Mouse (Mus musculus): Measurements from ENCODE around the gene Nsd2.

Gene Nsd2

DNA sequence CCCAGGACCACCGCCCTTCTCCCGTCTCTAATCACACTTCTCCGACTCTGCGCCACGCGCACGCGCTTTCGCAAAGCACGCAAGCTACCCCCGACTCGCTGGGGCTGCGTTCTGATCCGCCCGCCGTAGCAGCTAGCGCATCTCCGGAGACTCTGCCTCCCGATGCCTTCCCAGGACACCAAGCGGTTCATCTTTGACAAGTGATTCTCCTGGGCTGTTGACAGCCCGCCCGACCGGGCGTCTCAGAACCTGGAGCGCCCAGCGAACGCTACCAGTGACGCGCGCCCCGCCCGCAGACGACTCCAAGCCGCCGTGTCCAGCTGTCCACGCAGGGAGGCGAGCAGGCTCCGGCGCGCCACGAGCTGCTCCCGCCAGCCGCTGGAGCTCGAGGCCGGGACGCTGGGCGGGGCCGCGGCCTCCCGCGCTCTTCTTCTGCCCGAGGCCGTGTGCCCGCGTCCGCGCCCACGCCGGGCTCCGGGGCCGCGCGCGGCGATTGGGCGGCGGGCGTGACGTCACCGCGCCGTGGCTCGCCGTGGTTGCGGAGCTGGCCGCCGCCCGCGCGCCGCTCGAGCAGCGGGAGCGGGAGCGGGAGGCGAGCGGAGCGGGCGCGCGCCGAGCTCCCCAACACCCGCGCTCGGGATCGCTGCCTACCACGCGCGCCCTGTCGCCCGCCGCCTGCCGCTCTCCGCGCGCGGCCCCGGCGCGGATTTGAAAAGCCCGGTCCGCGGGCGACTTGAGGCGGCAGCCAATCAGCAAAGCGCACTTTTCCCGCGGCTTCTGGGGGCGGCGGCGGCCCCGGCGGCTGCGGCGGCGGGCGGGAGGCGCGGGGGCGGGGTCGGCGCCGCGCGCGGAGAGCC is at the start of gene Nsd2:
Gene Nsd2 (plus strand): TSS at position 850 of the 857 bp plus-strand sequence.
- peak; percentile 74 for DNase-seq (ENCODE audit: low spot score)

DNA sequence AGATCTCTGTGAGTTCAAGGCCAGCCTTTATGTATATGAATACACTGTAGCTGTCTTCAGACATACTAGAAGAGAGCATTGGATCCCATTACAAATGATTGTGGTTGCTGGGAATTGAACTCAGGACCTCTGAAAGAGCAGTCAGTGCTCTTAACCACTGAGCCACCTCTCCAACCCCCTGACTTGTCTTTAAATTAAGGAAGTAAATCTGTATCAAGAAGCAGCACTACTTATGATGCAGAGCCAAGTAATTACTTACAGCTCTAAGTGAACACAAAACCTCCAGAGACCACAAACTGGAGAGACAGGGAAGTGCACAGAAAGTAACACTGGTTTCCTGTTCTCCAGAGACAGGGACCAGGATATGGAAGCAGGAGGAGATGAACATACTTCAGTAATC is 43.3 kb upstream of the Nsd2 start:
- no peak for DNase-seq (ENCODE audit: low spot score)

- DNase-seq (ENCODE audit: low spot score) = no peak
These were observed 38.6 kb upstream of the Nsd2 start for GRCm38 (mm10) chr5:33781964-33782344.

DNA sequence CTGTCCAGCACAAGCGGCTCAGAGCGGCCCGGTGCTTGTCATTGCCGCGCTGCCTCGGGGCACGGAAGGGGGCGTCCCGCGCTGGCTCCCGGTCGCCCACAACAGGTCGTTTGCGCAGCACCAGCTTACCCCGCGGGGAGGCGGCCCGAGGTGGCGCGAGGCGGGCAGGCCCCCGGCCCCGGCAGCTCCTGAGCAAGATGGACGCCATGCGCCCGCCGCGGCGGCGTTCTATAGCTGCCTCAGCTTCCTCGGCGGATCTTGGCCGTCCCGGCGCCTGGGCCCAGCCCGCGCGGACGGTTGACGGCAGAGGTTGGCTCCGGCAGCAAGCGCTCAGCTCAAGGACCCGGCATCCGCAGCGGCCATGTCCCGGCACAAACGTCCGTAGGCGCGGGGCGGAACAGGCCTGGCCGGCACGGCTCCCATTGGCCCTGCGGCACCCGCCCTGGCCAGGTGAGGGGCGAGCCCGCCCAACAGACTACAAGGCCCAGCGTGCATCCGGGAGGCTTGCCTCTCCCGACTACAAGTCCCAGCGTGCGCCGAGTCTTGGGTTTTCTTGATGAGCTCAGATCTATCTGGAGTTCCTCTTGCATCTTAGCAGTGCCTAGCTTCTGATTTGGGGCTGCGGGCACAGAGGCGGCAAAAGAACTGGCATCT is 38.1 kb upstream of the Nsd2 start, which contains the start of gene Letm1:
Gene Letm1 (minus strand): TSS at position 473 of the 654 bp plus-strand sequence.
- peak; percentile 84 for DNase-seq (ENCODE audit: low spot score)

DNA sequence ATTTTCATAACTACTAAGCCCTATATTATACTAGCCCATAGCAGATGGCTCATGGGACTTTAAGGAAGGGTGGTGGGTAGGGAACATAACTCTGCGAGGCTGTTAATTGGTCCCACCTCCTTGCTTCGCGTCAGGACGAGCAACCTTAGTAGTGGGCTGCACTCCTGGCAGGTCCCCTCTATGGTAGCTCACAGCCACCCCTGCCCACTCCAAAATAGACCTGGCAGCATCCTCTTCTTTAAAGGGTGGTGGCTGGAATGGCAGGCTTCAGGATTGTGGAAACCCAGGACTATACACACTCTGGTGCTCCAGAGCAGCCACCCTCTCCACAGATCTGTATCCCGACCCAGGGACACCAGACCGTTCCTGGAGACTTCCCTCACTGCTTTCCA is 37.5 kb upstream of the Nsd2 start:
- no peak for DNase-seq (ENCODE audit: low spot score)

DNA sequence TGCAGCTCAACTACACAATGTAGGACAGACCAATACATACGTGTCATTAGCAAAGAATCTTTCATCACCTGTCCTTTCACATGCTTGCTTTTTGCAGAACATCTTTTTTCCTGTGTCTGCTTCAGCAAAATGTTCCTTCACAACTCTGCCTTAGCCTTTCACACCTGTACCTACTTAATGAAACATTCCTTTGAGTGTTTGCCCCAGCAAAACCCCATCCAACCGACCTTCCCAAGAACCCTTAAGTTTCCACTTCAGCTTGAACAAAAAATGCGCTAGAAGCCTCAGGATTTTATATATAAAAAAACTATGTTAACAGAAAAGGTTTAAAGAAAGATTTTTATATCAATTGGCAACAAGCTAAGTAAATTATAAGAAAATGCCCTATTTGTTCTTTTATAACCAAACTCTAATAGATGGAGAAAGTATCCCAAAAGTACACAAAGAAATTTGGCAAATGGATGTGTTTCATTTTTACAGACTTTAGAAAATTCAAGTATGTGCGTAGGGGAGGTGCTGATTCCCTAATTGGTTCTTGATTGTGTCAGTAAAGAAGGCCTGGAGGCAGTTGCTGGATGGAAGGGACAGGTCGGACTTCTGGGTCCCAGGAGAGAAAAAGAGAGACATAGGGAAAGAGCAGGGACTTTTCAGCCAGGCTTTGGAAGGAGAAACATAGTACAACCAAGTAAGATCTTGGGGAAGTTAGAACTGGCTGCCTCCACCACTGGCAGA is 28.4 kb upstream of the Nsd2 start:
- no peak for DNase-seq (ENCODE audit: low spot score)

DNA sequence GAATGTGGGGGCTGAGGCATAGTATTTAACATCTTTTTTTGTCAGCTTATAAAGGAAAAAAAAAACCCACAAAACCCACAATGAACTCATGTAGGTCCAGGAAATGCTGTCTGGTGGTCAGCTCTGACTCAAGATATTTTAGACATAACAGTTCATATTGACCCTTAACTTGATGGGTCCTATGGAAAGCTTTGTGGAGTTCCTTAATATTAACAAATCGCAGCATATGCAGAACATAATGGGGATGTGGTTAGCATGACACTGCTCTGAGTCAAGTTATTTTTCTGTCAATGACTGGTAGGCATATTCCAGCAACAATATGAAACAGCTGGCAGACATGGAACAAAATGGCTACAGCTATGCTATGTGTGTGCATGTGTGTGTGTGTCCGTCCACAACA is 17.2 kb upstream of the Nsd2 start:
- DNase-seq (ENCODE audit: low spot score) = no peak

DNA sequence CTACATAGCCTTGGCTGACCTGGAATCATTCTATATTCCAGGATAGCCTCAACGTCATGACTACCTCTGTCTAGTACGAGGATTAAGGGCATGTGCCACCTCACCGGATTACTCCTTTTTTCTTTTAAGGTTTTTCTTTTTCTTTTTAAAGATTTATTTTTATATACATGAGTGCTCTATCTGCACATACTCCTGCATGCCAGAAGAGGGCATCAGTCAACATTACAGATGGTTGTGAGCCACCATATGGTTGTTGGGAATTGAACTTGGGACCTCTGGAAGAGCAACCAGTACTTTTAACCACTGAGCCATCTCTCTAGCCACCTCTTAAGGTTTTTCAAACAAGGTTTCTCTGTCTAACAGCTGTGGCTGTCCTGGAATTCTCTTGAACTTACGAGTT is 9.0 kb upstream of the Nsd2 start:
- no peak for DNase-seq (ENCODE audit: low spot score)

DNA sequence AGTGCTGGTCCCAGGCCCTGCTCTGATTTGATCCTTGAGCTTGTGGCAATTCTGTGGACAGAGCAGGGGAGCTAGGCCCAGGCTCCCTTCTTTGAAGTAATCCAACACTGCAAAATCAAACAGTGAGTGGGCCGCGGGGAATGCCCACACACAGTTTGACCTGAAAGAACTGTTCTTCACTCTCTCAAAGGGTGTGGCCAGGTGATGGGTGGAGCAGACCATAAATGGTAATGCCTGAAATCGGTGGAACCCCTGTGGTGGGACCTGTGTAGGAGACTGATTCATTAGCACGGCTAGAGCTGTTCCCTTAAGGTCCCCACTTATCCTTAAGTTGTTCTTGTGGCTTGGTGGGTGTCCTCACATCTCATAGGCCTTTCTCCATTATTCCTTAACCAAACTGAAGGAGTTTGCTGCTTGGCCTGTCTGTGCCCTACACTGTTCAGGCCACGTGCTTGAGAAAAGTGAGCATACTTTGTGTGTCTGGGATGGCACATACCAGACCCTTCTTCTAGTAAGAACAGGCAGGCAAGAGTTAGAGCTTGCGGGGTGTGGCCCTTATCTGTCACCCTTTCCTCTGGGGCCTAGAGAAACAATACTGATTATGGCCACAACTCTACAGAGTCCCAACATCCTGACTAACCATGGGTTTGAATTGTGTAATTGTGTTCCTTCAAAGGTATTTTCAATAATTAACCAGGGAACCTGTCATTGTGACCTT is 4.4 kb upstream of the Nsd2 start:
- no peak for DNase-seq (ENCODE audit: low spot score)

GRCm38 (mm10) chr5:33818104-33818503 is 2.4 kb upstream of the Nsd2 start:
- DNase-seq (ENCODE audit: low spot score) = no peak

DNA sequence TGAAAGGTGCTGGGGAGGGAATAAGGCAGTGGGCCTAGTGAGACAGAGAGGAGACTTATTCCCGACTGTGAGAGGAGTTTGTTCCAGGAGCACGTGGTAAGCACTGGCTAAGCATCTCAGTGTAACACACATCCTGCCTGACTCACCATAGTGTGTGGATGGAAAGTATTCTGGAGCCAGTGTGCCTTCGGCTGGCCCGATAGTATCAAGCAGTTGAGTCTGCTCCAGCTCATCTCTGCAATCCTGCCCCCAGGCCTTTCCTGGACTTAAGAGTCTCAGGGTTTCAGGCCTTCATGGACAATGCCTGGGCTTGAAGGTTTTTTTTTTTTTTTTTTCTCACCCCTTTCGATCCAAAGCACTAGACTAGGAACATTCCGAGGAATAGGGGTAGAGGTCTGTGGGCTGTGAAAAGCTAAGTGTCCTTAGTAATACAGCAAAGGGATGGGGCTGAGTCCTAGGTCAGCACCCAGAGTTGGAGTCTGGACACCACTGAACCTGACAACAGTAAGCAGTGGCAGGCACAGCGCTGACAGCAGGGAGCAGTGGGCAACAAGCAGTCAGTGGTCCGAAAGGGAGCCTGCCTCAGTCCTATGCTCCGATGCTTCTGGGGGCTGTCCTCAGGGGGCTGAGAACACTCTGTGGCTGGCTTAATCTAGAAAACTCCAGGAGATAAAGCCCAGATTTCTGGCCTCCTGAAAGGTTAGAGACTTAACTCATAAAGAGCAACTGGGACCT is 1.2 kb upstream of the Nsd2 start:
- DNase-seq (ENCODE audit: low spot score) = no peak

- peak; percentile 43 for DNase-seq (ENCODE audit: low spot score)
These were observed 452 bp downstream of the Nsd2 start for GRCm38 (mm10) chr5:33820733-33821621.

DNA sequence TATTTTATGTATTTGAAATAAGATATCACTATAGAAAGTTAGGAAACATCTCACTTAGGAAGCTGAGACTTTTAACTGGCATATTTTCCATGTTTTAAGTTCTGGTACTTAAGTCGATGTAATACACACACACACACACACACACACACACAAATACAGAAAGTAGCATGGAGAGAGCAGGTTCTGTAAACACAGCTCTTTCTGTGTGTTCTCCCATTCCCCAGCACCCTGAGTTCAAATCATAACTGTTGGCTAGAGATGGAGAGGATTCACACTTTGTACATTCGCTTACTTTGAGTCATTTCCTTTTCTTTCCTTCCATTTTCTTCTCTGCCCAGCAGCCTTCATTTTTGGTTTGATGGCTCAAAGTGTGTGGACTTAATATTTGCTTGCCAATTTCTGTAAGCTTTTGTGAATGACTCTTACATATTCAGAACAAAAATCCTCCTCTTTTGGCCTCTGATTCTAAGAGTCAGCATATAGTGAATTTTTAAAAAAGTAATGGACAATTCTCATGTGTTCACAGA is 1.4 kb downstream of the Nsd2 start:
- DNase-seq (ENCODE audit: low spot score) = no peak

GRCm38 (mm10) chr5:33822456-33822855 is 1.9 kb downstream of the Nsd2 start:
- DNase-seq (ENCODE audit: low spot score) = no peak

GRCm38 (mm10) chr5:33826001-33826400 is 5.5 kb downstream of the Nsd2 start:
- DNase-seq (ENCODE audit: low spot score) = no peak

GRCm38 (mm10) chr5:33828107-33828506 is 7.6 kb downstream of the Nsd2 start:
- DNase-seq (ENCODE audit: low spot score) = no peak

DNA sequence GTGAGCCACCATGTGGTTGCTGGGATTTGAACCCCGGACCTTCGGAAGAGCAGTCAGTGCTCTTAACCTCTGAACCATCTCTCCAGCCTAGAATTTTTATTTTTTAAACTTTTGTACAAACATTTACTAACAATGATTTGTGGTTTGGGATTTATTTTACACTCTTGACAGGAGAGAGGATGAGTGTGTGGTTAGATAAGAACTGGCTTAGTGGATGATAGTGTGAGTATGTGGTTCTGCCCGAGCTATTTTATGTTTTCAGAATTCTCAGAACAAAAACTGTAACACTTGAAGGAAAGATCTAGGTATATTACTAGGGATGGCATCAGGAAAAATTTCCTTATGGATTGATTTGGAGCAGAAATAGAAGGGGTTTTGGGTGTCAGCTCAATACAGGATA is 9.4 kb downstream of the Nsd2 start:
- no peak for DNase-seq (ENCODE audit: low spot score)

- DNase-seq (ENCODE audit: low spot score) = no peak
These were observed 10.3 kb downstream of the Nsd2 start for GRCm38 (mm10) chr5:33830832-33831231.

DNA sequence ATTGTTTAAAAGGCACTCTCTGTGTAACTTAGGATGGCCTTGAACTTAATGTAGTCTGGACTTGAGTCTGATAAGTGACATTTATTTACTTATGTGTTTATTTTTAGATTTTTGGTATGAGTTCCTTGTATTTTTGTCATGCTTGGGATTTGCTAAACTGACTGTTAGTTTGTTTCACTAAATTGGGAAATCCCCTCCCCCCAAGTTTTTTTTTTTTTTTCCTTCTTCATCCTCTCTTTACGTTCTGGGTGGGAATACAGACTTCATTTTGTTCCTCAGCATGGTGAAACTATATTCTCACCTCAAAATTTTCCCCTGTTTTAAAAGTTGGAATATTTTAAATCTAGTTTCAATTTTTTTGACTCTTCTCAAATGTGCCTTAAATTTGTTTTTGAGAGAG is 20.8 kb downstream of the Nsd2 start:
- DNase-seq (ENCODE audit: low spot score) = no peak

DNA sequence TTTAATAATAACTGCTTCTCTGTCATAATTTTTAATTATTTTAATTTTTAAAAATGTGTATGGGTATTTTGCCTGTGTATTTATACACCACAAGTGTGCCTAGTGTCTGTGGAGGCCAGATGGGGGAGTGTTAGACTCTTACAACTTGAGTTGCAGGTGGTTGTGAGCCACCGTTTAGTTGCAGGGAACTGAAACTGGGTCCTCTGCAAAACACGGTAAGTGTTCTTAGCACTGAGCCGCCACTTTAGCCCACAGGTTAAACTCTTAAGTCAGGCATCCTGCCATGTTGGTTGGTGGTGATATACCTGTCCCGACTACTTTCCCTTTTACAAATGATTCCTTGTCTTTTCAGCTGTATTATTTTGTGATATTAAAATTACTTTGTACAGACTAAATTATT is 22.0 kb downstream of the Nsd2 start:
- no peak for DNase-seq (ENCODE audit: low spot score)
